Mouse (Mus musculus) liver, embryonic 14.5 days (tissue): ENCODE measurements around the gene Nicn1.

ENCODE experiments used
- CTCF ChIP-seq: IDR thresholded peaks from 2 replicates; pipeline ENCODE4 v1.5.1; 2016; ENCODE audit warnings: antibody characterized with exemption, low read depth, control low read depth
- EP300 ChIP-seq: IDR thresholded peaks from 2 replicates; pipeline ENCODE4 v1.6.1; 2016; ENCODE audit warnings: antibody characterized with exemption, low read depth

GRCm38 (mm10) chr9:108324784-108325183 lies 34.6 kb downstream of the Nicn1 start:
- no peak for TF ChIP-seq CTCF
- TF ChIP-seq EP300: no peak
